Mouse (Mus musculus): ENCODE data around the gene Pomgnt2.
"Not testable (repeated sequence)": the region's sequence is repeated elsewhere in the genome, so short reads cannot be mapped to it uniquely, and the experiment has no call there.

Gene Pomgnt2

GRCm38 (mm10) chr9:121997010-121997409 is at the start of gene Pomgnt2:
Gene Pomgnt2 (minus strand): TSS chr9:121997110.
- no peak for DNase-seq

GRCm38 (mm10) chr9:122039848-122040247 is 42.9 kb upstream of the Pomgnt2 start:
- no peak for DNase-seq

GRCm38 (mm10) chr9:122038631-122039030 is 41.7 kb upstream of the Pomgnt2 start:
- DNase-seq = no peak

- DNase-seq = no peak
Observed at GRCm38 (mm10) chr9:122036496-122037054, 39.7 kb upstream of the Pomgnt2 start.

GRCm38 (mm10) chr9:122035807-122036206 is 38.9 kb upstream of the Pomgnt2 start:
- DNase-seq = no peak

- no peak for DNase-seq
Observed at GRCm38 (mm10) chr9:122034949-122035348, 38.0 kb upstream of the Pomgnt2 start.

- no peak for DNase-seq
Observed at GRCm38 (mm10) chr9:122032071-122032470, 35.2 kb upstream of the Pomgnt2 start.

GRCm38 (mm10) chr9:122030706-122031105 is 33.8 kb upstream of the Pomgnt2 start:
- DNase-seq = no peak

- no peak for DNase-seq
Observed at GRCm38 (mm10) chr9:122029765-122030164, 32.9 kb upstream of the Pomgnt2 start.

GRCm38 (mm10) chr9:122027914-122028745 is 31.2 kb upstream of the Pomgnt2 start:
- DNase-seq = peak; percentile 87

- peak; percentile 75 for DNase-seq
Observed at GRCm38 (mm10) chr9:122027081-122027913, 30.4 kb upstream of the Pomgnt2 start.

- peak; percentile 14 for DNase-seq
Observed at GRCm38 (mm10) chr9:122025855-122026590, 29.1 kb upstream of the Pomgnt2 start.

- DNase-seq = no peak
Observed at GRCm38 (mm10) chr9:122024419-122024818, 27.5 kb upstream of the Pomgnt2 start.

- peak; percentile 74 for DNase-seq
Observed at GRCm38 (mm10) chr9:122023873-122024272, 27.0 kb upstream of the Pomgnt2 start.

- DNase-seq = peak; percentile 85
Observed at GRCm38 (mm10) chr9:122022776-122023175, 25.9 kb upstream of the Pomgnt2 start.

GRCm38 (mm10) chr9:122021581-122021980 is 24.7 kb upstream of the Pomgnt2 start:
- no peak for DNase-seq

- not testable (repeated sequence) for DNase-seq
Observed at GRCm38 (mm10) chr9:122021171-122021570, 24.3 kb upstream of the Pomgnt2 start.

GRCm38 (mm10) chr9:122020321-122020720 is 23.4 kb upstream of the Pomgnt2 start:
- no peak for DNase-seq

- peak; percentile 87 for DNase-seq
Observed at GRCm38 (mm10) chr9:122018782-122019395, 22.0 kb upstream of the Pomgnt2 start.

- no peak for DNase-seq
Observed at GRCm38 (mm10) chr9:122018079-122018478, 21.2 kb upstream of the Pomgnt2 start.

GRCm38 (mm10) chr9:122014241-122014667 is 17.3 kb upstream of the Pomgnt2 start:
- peak; percentile 89 for DNase-seq

- DNase-seq = peak; percentile 19
Observed at GRCm38 (mm10) chr9:122013629-122014028, 16.7 kb upstream of the Pomgnt2 start.

Measured in lung, postnatal 10 days (tissue).